Mouse (Mus musculus) embryonic facial prominence, embryonic 11.5 days (tissue): Measurements from ENCODE around the gene Kcnn1. TPM values are rescaled to one million over a fixed set of nuclear protein-coding genes. Genes with fewer than 3 reads are reported as not detected.

Experiments
- ATAC-seq: fragments of 200-750 bp; cut with Nextera tagmentation; replicated peaks from 2 replicates; pipeline ENCODE4 v1.8.0; 2017; ENCODE audit warnings: low read depth; ENCODE audit not compliant: insufficient number of reproducible peaks, low FRiP score, low TSS enrichment
- DNase-seq: peaks from one replicate; pipeline ENCODE4 v3.0.0-alpha.2; 2015; ENCODE audit warnings: low spot score
- H3K27ac ChIP-seq: fragments of 300-500 bp; sonication (generic); replicated peaks from 2 replicates; pipeline ENCODE4 v1.5.1; 2014; ENCODE audit warnings: mild to moderate bottlenecking, low read depth, low read length, control low read depth
- H3K27me3 ChIP-seq: fragments of 300-500 bp; sonication (generic); 2 replicates; pipeline ENCODE4 v1.6.1; 2014; ENCODE audit warnings: mild to moderate bottlenecking, low read length, moderate library complexity, mixed read lengths; ENCODE audit not compliant: control insufficient read depth, insufficient read depth
- H3K36me3 ChIP-seq: fragments of 300-500 bp; sonication (generic); replicated peaks from 2 replicates; pipeline ENCODE4 v1.6.1; 2014; ENCODE audit warnings: low read depth, mild to moderate bottlenecking, low read length, moderate library complexity, mixed read lengths; ENCODE audit not compliant: control insufficient read depth, insufficient read depth
- H3K4me1 ChIP-seq: fragments of 300-500 bp; sonication (generic); 2 replicates; pipeline ENCODE4 v1.6.1; 2014; ENCODE audit warnings: low read length, mixed read lengths; ENCODE audit not compliant: control insufficient read depth, insufficient read depth
- H3K4me2 ChIP-seq: fragments of 300-500 bp; sonication (generic); 2 replicates; pipeline ENCODE4 v1.6.1; 2014; ENCODE audit warnings: low read depth, mild to moderate bottlenecking, control low read depth, low read length, moderate library complexity
- H3K4me3 ChIP-seq: fragments of 300-500 bp; sonication (generic); 2 replicates; pipeline ENCODE4 v1.5.1; 2014; ENCODE audit warnings: low read depth, low read length, control low read depth
- H3K9ac ChIP-seq: fragments of 300-500 bp; sonication (generic); replicated peaks from 2 replicates; pipeline ENCODE4 v1.6.1; 2014; ENCODE audit warnings: mild to moderate bottlenecking, control low read depth, low read length
- H3K9me3 ChIP-seq: fragments of 300-500 bp; sonication (generic); replicated peaks from 2 replicates; pipeline ENCODE4 v1.6.1; 2016; ENCODE audit warnings: mild to moderate bottlenecking, low read length, inconsistent platforms, mixed read lengths; ENCODE audit not compliant: control insufficient read depth
- WGBS: fragments of 180-500 bp; shearing (Covaris S2); extraction: QIAGEN DNeasy Blood & Tissue Kit; methylation state at CpG from one replicate; pipeline ENCODE4 v1.1.7; 2014; 5-methylcytosine and 5-hydroxymethylcytosine counted together
- polyA plus RNA-seq: library from polyadenylated mRNA; unstranded; fragments of >200 nt; fragmentation: Nextera tagmentation; extraction: Ambion mirVana; gene quantifications from 2 replicates; pipeline ENCODE4 v1.2.1, GENCODE M21; 2014

Kcnn1 gene
- polyA plus RNA-seq, 1 experiment from 2014 or later: 2.9 TPM

DNA sequence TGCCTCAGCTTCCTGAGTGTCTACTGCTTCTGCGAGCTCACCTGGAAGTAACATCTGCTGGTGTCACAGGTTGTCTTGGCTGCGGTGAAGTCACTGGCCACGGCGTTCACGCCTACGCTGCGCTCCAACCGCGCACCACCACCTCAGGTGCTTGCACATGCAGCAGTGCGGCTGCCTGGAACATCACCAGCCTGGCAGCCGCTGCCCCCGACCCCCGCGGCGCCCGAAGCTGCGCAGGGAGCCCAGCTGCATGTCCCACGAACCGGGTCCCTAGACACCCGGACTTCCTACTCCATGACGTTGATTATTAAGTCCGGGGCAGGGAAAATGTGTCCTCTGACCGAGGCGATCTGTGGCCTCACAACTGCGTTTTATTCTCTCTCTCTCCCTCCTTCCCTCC, 20.6 kb downstream of the Kcnn1 start:
- Histone ChIP-seq H3K27me3 (no peaks in the 10 kb centered on the region), H3K9me3 (no peaks in the 10 kb centered on the region), H3K4me2 (no peak overlapping the region), H3K4me1 (no peaks in the 10 kb centered on the region; the same call in 1 of the 2 replicates), H3K4me3 (no peak overlapping the region), H3K36me3 (no peaks in the 10 kb centered on the region), H3K9ac (no peak overlapping the region), H3K27ac (no peak overlapping the region)
- WGBS: 67% methylated on average over 25 of the region's 25 CpGs
- no peak for ATAC-seq
- no peak for DNase-seq

DNA sequence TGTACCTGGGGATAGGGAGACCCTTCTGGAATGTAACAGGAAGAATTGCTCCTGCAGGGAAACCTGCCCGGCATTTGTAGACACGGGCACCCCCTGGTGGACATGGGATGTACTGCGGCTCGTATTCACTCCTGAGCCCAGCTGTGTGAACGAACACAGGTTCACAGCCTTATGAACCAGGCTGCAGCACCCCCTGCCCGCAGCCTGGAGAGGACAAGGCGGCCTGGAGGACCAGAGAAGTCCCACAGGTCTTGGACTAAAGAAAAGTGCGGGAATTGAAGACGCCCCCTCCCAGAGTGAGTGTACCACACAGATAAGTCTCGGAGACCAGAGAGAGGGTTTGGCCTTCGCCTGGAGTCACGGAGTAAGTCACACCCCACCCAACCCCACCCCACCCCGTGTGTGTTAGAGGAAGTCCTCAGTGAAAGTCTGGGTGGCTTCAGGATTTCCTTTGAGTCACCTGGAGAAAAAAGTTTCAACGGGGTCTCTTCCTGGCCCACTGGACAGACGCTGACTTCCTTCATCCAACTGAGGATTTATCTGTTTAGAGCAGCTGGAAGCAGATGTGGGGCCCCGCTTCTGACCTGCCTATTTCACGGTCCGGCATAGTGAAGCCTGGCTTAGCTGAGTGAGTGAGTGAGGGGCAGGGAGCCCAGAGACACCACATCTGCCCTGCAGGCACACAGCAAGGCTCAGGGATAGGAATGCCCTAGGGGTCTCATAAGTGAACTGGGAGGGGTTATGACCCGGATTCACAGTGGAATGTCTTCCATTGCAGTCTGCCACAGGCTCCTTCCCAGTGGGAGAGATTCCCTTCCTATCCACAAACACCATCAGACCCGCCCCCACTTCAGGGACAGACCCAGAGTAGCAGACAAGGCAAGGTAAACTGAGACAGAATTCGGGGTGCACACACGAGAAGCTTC, 21.6 kb downstream of the Kcnn1 start:
- DNase-seq: peak; percentile 93
- no peaks in the 10 kb centered on the region for H3K9me3 ChIP-seq
- 0 out of 2 replicates have a peak overlapping the region, but pooled peaks have one; percentile 34 for H3K9ac ChIP-seq
- ATAC-seq: no peak
- no peaks in the 10 kb centered on the region; the same call in 1 of the 2 replicates for H3K4me1 ChIP-seq
- no peaks in the 10 kb centered on the region for H3K27me3 ChIP-seq
- H3K4me2 ChIP-seq: no peak overlapping the region
- WGBS: 33% methylated on average over 22 of the region's 22 CpGs
- H3K4me3 ChIP-seq: no peak overlapping the region
- H3K27ac ChIP-seq: no peak overlapping the region
- H3K36me3 ChIP-seq: no peaks in the 10 kb centered on the region

DNA sequence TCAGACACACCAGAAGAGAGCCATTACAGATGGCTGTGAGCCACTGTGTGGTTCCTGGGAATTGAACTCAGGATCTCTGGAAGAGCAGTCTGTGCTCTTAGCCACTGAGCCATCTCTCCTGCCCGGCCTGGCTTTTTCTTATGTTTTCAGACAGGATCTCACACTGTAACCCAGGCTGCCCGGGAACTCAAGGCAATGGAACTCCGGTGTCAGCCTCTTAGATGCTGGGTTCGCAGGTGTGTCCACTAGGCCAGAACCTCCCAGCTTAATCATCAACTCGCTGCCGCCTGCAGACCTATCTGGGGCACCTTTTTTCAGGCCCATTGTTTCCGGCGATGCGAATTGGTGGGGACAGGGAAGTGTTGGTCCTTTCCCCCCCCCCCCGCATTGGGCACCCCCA, 22.5 kb downstream of the Kcnn1 start:
- Histone ChIP-seq H3K9ac (no peak overlapping the region), H3K4me1 (no peaks in the 10 kb centered on the region; the same call in 1 of the 2 replicates), H3K4me2 (no peak overlapping the region), H3K36me3 (no peaks in the 10 kb centered on the region), H3K4me3 (no peak overlapping the region), H3K27me3 (no peaks in the 10 kb centered on the region), H3K27ac (no peak overlapping the region), H3K9me3 (no peaks in the 10 kb centered on the region)
- 56% methylated on average over 10 of the region's 10 CpGs for WGBS
- DNase-seq: no peak
- ATAC-seq: no peak

DNA sequence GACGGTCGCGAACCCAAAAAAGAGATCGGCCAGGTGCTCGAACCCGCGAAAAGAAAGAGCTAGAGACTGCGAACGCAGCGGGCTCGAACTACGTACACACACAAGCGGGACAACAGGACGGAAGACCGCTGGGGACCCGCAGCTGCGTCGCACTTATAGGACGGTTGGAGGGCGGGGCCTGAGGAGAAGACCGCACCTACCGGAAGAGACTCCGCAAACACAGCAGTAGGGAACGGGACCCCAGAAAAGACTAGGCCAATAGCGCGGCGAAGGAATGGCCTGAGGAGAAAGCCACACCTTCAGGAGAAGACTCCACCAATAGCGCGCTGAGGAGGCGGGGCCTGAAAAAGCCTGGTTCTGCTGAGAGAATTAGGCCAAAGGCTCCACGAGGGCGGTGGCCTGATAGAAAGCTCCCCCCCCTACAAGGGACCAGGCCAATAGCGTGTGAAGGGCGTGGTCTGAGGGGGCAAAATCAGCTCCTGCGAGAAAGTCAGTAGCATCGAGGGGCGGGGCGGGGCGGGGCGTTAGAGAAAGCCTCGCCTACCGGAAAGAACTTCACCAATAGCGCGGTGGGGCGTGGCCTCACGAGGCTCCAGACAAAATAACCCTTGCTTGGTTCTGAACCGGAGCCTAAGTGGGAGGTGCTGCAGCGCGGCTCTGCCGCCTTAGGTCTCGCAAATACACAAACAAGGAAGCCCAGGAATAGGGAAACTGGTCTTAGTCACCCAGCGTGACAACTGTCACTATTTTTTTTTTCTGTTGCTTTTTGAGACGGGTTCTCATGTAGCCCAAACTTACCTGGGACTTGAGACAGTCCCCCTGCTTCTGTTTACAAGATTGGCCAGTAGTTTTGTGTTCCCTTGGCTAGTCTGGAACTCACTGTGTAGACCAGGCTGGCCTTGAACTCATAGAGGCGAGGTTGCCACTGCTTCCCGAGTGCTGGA, 23.4 kb downstream of the Kcnn1 start, which contains the start of gene Arrdc2:
TSS of gene Arrdc2 (minus strand) at position 313 of the 944 bp plus-strand sequence.
- peak; percentile 93 for ATAC-seq
- WGBS: 2% methylated on average over 55 of the region's 55 CpGs
- H3K9ac ChIP-seq: peak within 1 kb of the TSS; percentile 75

DNA sequence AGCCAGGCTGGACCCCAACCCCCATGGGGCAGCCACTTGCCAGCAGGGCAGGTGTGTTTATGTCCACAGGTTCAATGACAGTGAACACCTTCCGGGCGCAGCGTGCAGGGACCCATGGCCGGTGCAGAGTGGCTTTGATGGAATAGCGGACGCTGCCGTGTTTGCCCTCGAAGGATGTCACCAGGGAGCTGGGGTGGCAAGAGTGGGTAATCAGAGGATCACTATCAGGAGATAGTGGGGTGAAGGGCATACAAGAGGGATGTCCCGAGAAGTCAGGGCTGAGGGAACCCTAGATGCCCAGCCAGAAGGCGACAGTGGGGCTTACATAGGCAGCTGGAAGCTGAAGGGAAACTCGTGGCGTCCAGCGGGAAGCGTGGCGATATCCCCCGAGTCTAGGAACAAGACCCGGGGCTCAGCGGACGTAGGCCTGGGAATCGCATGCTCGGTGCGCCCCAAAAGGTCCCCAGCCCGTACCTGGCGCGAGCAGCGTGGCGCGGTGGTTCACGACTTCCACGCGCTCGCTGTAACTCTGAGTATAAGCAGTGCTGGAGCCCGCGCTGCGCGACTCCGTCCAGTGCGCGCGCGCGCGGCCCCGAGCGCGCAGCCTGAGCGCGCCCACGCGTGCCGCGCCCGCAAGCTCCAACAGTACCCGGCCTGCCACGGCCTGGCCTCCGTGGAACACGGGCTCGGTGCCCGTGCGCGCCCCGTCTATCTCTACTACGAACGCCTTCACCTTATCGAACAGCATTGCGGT, 24.2 kb downstream of the Kcnn1 start:
- Histone ChIP-seq H3K4me3 (peak overlapping the region; percentile 66), H3K4me1 (no peaks in the 10 kb centered on the region; the same call in 1 of the 2 replicates), H3K4me2 (peak overlapping the region; percentile 91), H3K27me3 (no peaks in the 10 kb centered on the region), H3K36me3 (no peaks in the 10 kb centered on the region), H3K9me3 (no peaks in the 10 kb centered on the region), H3K9ac (peak overlapping the region; percentile 75), H3K27ac (no peak overlapping the region)
- ATAC-seq (peak; percentile 32), DNase-seq (peak; percentile 38)
- WGBS: 3% methylated on average over 64 of the region's 66 CpGs

More for the DNA sequence above, 23.4 kb downstream of the Kcnn1 start, which contains the start of gene Arrdc2:
- H3K4me1 ChIP-seq: no peaks in the 10 kb centered on the region; the same call in 1 of the 2 replicates
- no peak within 1 kb of the TSS for H3K27ac ChIP-seq
- H3K4me3 ChIP-seq: peak within 1 kb of the TSS; percentile 66
- no peaks in the 10 kb centered on the region for H3K36me3 ChIP-seq
- H3K27me3 ChIP-seq: no peaks in the 10 kb centered on the region
- peak within 1 kb of the TSS; percentile 91 for H3K4me2 ChIP-seq
- DNase-seq: peak; percentile 100
- H3K9me3 ChIP-seq: no peaks in the 10 kb centered on the region

DNA sequence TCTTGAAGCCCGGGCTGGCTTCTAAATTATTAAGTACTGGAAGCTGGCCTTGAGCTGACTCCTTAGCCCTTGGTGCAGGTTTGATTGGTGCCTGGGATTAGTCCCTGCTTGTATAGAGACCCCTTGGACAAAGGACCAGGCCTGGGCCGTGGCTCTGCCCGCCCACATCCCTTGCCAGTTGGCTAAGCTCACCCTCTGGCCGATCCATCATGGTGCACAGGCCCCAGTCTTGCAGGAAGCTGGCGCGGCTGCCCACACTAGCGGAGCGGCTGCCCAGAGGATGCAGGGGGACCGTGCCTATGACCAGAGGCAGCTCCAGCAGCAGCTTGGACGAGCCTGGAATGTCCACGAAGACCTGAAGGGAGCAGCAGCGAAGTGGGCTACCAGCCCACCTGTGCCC, 26.4 kb downstream of the Kcnn1 start:
- 88% methylated on average over 12 of the region's 12 CpGs for WGBS
- no peak overlapping the region for H3K4me2 ChIP-seq
- no peak overlapping the region for H3K4me3 ChIP-seq
- no peaks in the 10 kb centered on the region for H3K36me3 ChIP-seq
- no peak overlapping the region for H3K9ac ChIP-seq
- H3K27ac ChIP-seq: no peak overlapping the region
- no peaks in the 10 kb centered on the region for H3K9me3 ChIP-seq
- no peaks in the 10 kb centered on the region; the same call in none of the 2 replicates for H3K4me1 ChIP-seq
- no peak for DNase-seq
- ATAC-seq: no peak
- no peaks in the 10 kb centered on the region for H3K27me3 ChIP-seq

DNA sequence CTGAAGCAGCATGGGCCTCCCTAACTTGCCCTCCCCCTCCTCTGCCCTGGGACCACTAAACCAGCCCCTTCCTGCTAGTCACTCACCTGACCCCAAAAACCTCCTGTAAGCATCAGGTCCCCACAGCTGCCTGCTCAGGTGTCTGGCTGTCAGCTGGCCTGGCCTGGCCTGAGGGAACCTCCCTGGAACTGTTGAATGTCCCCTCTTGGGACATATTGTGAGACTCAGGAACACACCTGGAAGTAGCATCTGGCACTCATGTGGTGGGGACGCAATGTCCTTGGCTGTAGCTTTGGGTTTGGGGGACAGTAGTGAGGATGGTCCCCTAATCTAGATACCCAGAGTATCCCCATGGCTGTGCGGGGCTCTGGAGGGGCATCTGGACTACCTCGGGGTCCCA, 29.0 kb downstream of the Kcnn1 start:
- Histone ChIP-seq H3K9me3 (no peaks in the 10 kb centered on the region), H3K4me2 (no peak overlapping the region), H3K4me3 (no peak overlapping the region), H3K27me3 (no peaks in the 10 kb centered on the region), H3K4me1 (no peaks in the 10 kb centered on the region; the same call in none of the 2 replicates), H3K36me3 (no peaks in the 10 kb centered on the region), H3K9ac (no peak overlapping the region), H3K27ac (no peak overlapping the region)
- ATAC-seq (no peak), DNase-seq (no peak)
- WGBS: 93% methylated on average over 3 of the region's 3 CpGs
